Mouse (Mus musculus) forebrain, embryonic 11.5 days (tissue): ENCODE data around the gene Ggcx. TPM values are rescaled to one million over a fixed set of nuclear protein-coding genes. Genes with fewer than 3 reads are reported as not detected.
"Not testable (repeated sequence)": the region's sequence is repeated elsewhere in the genome, so short reads cannot be mapped to it uniquely, and the experiment has no call there.

Source experiments
- ATAC-seq: fragments of 200-750 bp; cut with Nextera tagmentation; replicated peaks from 2 replicates; pipeline ENCODE4 v1.8.0; 2017; ENCODE audit warnings: moderate TSS enrichment; ENCODE audit not compliant: low FRiP score
- DNase-seq: peaks from one replicate; pipeline ENCODE4 v3.0.0-alpha.2; 2017; ENCODE audit warnings: low spot score
- H3K27ac ChIP-seq: fragments of 300-500 bp; sonication (generic); 2 replicates; pipeline ENCODE4 v1.5.1; 2014; ENCODE audit warnings: low read depth, low read length
- H3K27me3 ChIP-seq: fragments of 300-500 bp; sonication (generic); 2 replicates; pipeline ENCODE4 v1.6.1; 2014; ENCODE audit warnings: mild to moderate bottlenecking, low read length, mixed read lengths; ENCODE audit not compliant: control insufficient read depth, insufficient read depth
- H3K36me3 ChIP-seq: fragments of 300-500 bp; sonication (generic); 2 replicates; pipeline ENCODE4 v1.6.1; 2014; ENCODE audit warnings: mild to moderate bottlenecking, low read length, moderate library complexity, mixed read lengths; ENCODE audit not compliant: control insufficient read depth, insufficient read depth
- H3K4me1 ChIP-seq: fragments of 300-500 bp; sonication (generic); replicated peaks from 2 replicates; pipeline ENCODE4 v1.6.1; 2014; ENCODE audit warnings: low read length, mixed read lengths; ENCODE audit not compliant: control insufficient read depth, insufficient read depth
- H3K4me2 ChIP-seq: fragments of 300-500 bp; sonication (generic); 2 replicates; pipeline ENCODE4 v1.6.1; 2014; ENCODE audit warnings: low read depth, mild to moderate bottlenecking, low read length, moderate library complexity, mixed read lengths; ENCODE audit not compliant: severe bottlenecking
- H3K4me3 ChIP-seq: fragments of 300-500 bp; sonication (generic); 2 replicates; pipeline ENCODE4 v1.5.1; 2014; ENCODE audit warnings: low read depth, low read length
- H3K9ac ChIP-seq: fragments of 300-500 bp; sonication (generic); 2 replicates; pipeline ENCODE4 v1.6.1; 2014; ENCODE audit warnings: low read length
- H3K9me3 ChIP-seq: fragments of 300-500 bp; sonication (generic); 2 replicates; pipeline ENCODE4 v1.6.1; 2016; ENCODE audit warnings: low read length, mixed read lengths; ENCODE audit not compliant: control insufficient read depth
- WGBS: fragments of 180-500 bp; shearing (Covaris S2); extraction: QIAGEN DNeasy Blood & Tissue Kit; methylation state at CpG from one replicate; pipeline ENCODE4 v1.1.7; 2014; 5-methylcytosine and 5-hydroxymethylcytosine counted together
- polyA plus RNA-seq: library from polyadenylated mRNA; unstranded; fragments of >200 nt; fragmentation: Nextera tagmentation; extraction: Ambion mirVana; gene quantifications from 2 replicates; pipeline ENCODE4 v1.2.1, GENCODE M21; 2014

Ggcx gene
- polyA plus RNA-seq, 1 experiment from 2014 or later: 13.5 TPM

DNA sequence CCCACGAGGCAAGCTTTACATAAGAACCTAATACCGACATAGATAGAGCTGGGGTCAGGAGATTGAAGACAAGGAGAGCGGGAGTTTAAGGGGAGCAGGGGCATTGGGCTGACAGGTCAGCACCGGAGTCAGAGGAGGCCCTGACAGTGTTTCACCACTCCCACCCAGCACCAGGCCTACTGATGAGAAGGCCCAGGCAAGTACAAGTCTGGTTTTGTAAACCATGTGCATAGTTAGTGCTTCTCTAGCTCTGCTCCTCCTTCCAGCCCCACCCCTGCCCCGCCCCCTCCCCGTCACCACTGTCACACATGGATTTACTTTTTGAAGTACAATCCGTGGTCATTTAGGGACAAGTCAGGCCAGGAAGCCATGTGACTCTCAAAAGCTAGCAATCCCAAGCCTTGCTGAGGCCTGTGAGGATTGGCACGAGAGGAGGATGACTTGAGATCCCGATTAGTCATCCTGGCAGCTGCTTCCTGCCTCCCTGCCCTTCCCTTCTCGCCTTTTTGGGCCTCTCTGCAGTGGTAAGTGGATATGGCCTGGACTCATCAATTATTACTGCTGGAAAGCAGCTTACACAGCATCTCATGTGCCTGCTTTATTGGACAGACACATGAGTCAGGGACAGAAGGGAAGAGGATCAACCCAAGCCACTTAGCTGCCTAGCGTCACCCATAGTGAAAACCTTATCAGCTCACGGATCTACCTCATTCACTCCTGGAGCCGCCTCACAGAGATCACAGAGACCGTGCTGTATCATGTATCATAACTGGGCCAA, 59.3 kb downstream of the Ggcx start:
- no peak for ATAC-seq
- no peak for DNase-seq
- no peaks in the 10 kb centered on the region for H3K27me3 ChIP-seq
- H3K9me3 ChIP-seq: no peaks in the 10 kb centered on the region
- H3K4me1 ChIP-seq: no peaks in the 10 kb centered on the region
- H3K27ac ChIP-seq: no peak overlapping the region
- no peak overlapping the region for H3K9ac ChIP-seq
- 70% methylated on average over 14 of the region's 14 CpGs for WGBS
- H3K36me3 ChIP-seq: no peaks in the 10 kb centered on the region
- H3K4me2 ChIP-seq: no peak overlapping the region
- H3K4me3 ChIP-seq: no peak overlapping the region

GRCm38 (mm10) chr6:72475221-72475985, 61.3 kb downstream of the Ggcx start:
- WGBS: 85% methylated on average over 4 of the region's 4 CpGs
- DNase-seq (no peak), ATAC-seq (no peak)
- H3K27me3 ChIP-seq: no peaks in the 10 kb centered on the region
- no peak overlapping the region for H3K9ac ChIP-seq
- H3K4me2 ChIP-seq: no peak overlapping the region
- H3K9me3 ChIP-seq: no peaks in the 10 kb centered on the region
- H3K27ac ChIP-seq: no peak overlapping the region
- no peaks in the 10 kb centered on the region for H3K4me1 ChIP-seq
- H3K4me3 ChIP-seq: no peak overlapping the region
- no peaks in the 10 kb centered on the region for H3K36me3 ChIP-seq

GRCm38 (mm10) chr6:72476836-72477235, 62.7 kb downstream of the Ggcx start:
- 91% methylated on average over 5 of the region's 5 CpGs for WGBS
- Histone ChIP-seq H3K27ac (no peak overlapping the region), H3K9ac (no peak overlapping the region), H3K4me2 (no peak overlapping the region), H3K4me1 (no peaks in the 10 kb centered on the region), H3K36me3 (no peaks in the 10 kb centered on the region), H3K4me3 (no peak overlapping the region), H3K9me3 (no peaks in the 10 kb centered on the region), H3K27me3 (no peaks in the 10 kb centered on the region)
- ATAC-seq (no peak), DNase-seq (no peak)

DNA sequence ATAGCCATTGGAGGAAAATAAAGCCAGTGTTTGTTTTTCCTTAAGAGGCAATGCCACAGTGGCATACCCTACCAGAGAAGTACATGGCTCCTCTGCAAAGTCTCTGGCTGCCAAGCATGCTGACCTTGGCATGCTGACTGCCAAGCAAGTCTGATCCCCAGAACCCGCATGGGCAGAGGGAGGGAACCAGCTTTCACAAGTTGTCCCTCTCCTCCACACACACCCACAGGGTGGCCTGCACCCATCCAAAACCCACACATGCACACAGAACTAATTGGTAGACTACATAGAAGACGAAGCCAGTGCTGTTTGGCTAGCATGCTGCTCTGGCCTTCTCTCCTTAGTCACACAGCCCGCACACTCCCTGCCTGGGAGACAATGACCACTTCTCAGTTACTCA, 63.5 kb downstream of the Ggcx start:
- ATAC-seq (no peak), DNase-seq (no peak)
- Histone ChIP-seq H3K9ac (no peak overlapping the region), H3K4me1 (no peaks in the 10 kb centered on the region), H3K27me3 (no peaks in the 10 kb centered on the region), H3K27ac (no peak overlapping the region), H3K9me3 (no peaks in the 10 kb centered on the region), H3K4me2 (no peak overlapping the region), H3K4me3 (no peak overlapping the region), H3K36me3 (no peaks in the 10 kb centered on the region)
- WGBS: 90% methylated on average over 3 of the region's 3 CpGs

DNA sequence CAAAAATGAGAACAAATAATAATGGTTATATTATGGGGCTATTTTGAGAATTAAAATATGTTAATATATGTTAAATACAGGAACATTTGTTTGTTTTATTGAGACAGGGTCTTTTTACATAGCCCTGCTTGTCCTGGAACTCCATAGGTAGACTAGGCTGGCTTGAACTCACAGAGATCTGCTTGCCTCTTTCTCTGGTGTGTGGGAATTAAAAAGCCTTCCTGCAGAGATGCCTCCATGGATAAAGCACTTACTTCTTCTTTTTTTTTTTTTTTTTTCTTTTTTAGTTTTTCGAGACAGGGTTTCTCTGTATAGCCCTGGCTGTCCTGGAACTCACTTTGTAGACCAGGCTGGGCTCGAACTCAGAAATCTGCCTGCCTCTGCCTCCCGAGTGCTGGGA, 64.6 kb downstream of the Ggcx start:
- H3K4me2 ChIP-seq, H3K9ac ChIP-seq, DNase-seq, H3K4me1 ChIP-seq, ATAC-seq, H3K9me3 ChIP-seq, H3K4me3 ChIP-seq, H3K27me3 ChIP-seq, H3K27ac ChIP-seq, H3K36me3 ChIP-seq: not testable (repeated sequence)
- WGBS: 81% methylated on average over 3 of the region's 3 CpGs

GRCm38 (mm10) chr6:72479645-72480421, 65.7 kb downstream of the Ggcx start:
- no peak overlapping the region for H3K27ac ChIP-seq
- H3K4me2 ChIP-seq: no peak overlapping the region
- DNase-seq: no peak
- no peaks in the 10 kb centered on the region for H3K9me3 ChIP-seq
- no peaks in the 10 kb centered on the region for H3K36me3 ChIP-seq
- H3K9ac ChIP-seq: no peak overlapping the region
- no peaks in the 10 kb centered on the region for H3K27me3 ChIP-seq
- ATAC-seq: no peak
- no peak overlapping the region for H3K4me3 ChIP-seq
- WGBS: 89% methylated on average over 12 of the region's 12 CpGs
- H3K4me1 ChIP-seq: no peaks in the 10 kb centered on the region

DNA sequence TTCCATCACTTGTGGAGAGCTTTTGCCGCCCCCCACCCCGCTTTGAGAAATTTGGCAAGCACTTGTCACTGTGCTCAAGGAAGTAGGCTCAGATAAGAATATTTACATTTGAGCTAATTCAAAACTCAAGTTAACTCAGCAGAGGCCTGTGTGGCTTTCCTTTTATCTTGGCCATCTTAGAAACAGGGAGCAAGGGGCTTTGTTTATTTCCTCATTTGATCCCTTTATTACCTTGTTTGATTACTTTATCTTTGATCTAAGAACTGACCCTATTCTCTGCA, 66.3 kb downstream of the Ggcx start:
- DNase-seq: no peak
- Histone ChIP-seq H3K4me1 (no peaks in the 10 kb centered on the region), H3K27ac (no peak overlapping the region), H3K4me2 (no peak overlapping the region), H3K36me3 (no peaks in the 10 kb centered on the region), H3K27me3 (no peaks in the 10 kb centered on the region), H3K9me3 (no peaks in the 10 kb centered on the region), H3K4me3 (no peak overlapping the region), H3K9ac (no peak overlapping the region)
- 83% methylated on average over 2 of the region's 2 CpGs for WGBS
- no peak for ATAC-seq
